ENCODE assay signal across 1 mouse cellular context in the genomic region with DNA sequence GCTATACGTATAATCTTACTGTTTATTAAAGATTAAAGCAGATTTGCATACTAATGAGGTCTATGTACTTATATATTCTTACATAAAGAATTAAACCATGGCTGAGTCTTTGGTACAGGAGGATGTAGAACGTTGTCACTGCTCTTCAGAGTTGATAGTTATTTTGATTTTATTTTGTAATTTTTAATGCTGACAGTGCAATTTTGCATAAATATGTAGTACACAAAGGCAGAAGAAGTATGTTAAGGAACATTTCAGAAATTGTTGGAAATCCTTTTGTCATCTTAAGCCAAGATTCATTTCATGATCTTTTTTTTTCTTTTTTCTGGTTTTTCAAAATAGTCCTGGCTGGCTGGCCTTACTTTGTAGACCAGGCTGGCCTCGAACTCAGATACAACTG.
TF ChIP-seq lines count a peak whose summit lies in the region.

No protein-coding gene starts in this region.

TF ChIP-seq in CH12.LX, 34 proteins besides CTCF, POLR2A, EP300 and RAD21 (continued from another document):
- TF ChIP-seq E2F4 (IDR thresholded peaks at IDR 0.05; ENCODE audit: insufficient replicate concordance, low read depth, low read length) = no peak
